Mouse (Mus musculus) small intestine, adult 2 months (tissue): ENCODE measurements at regions not wholly inside any gene's neighbourhood (a gene's known extent, or its start where the extent isn't known, plus 50 kb on each side); places are given as distances from the start of the nearest gene placed in this dataset.

Source experiments
- CTCF ChIP-seq: fragments of 200-500 bp; IDR thresholded peaks from 2 replicates; pipeline ENCODE4 v1.5.1; 2012; ENCODE audit warnings: low read depth, mild to moderate bottlenecking, control low read depth, inconsistent platforms, low read length, moderate library complexity, mixed read lengths; ENCODE audit not compliant: insufficient replicate concordance, insufficient read length; ENCODE audit errors: extremely low read depth
- POLR2A ChIP-seq: fragments of 200-500 bp; IDR thresholded peaks from 2 replicates; pipeline ENCODE4 v1.6.1; 2012; ENCODE audit warnings: low read depth, mild to moderate bottlenecking, control low read depth, inconsistent platforms, low read length, moderate library complexity

GRCm38 (mm10) chr14:14520195-14520594 lies 119.1 kb downstream of the Olfr721-ps1 start:
- no peak for TF ChIP-seq CTCF
- TF ChIP-seq POLR2A: no peak
